Mouse (Mus musculus) spleen, embryonic (tissue): ENCODE results near the gene Fos.

Source experiments
- CTCF ChIA-PET: fragments of 350-600 bp; sonication (Branson Sonifier 250); formaldehyde crosslinking; loops from one replicate; lab custom pipeline; 2022; lab: Charles Lee

Fos gene

GRCm38 (mm10) chr12:85461913-85462663, 11.6 kb upstream of the Fos start:
- CTCF ChIA-PET: interaction anchor here (0.6 kb wide), 1 partner anchor 53 kb away, joined by 4 read pairs; no protein-coding TSS in a partner anchor

- CTCF ChIA-PET: interaction anchor here (0.6 kb wide), 1 partner anchor 84 kb away, joined by 3 read pairs; no protein-coding TSS in a partner anchor
Measured at GRCm38 (mm10) chr12:85462802-85463201, 10.9 kb upstream of the Fos start.

GRCm38 (mm10) chr12:85464431-85464830, 9.3 kb upstream of the Fos start:
- CTCF ChIA-PET: no interaction called here

GRCm38 (mm10) chr12:85464902-85465301, 8.8 kb upstream of the Fos start:
- CTCF ChIA-PET: no interaction called here

- CTCF ChIA-PET: no interaction called here
Measured at GRCm38 (mm10) chr12:85467854-85468253, 5.8 kb upstream of the Fos start.

GRCm38 (mm10) chr12:85468666-85469065, 5.0 kb upstream of the Fos start:
- CTCF ChIA-PET: no interaction called here

GRCm38 (mm10) chr12:85471920-85472655, 1.6 kb upstream of the Fos start:
- CTCF ChIA-PET: interaction anchor here (0.9 kb wide), 1 partner anchor 133 kb away, joined by 5 read pairs; the partner anchor contains the start of gene Nek9

- CTCF ChIA-PET: interaction anchor here (0.7 to 1.6 kb wide), 4 partner anchors 15 to 134 kb away, joined by 4 to 5 read pairs (median 4); partner anchors contain the start of gene Nek9
Measured at GRCm38 (mm10) chr12:85472656-85473410, 857 bp upstream of the Fos start.

GRCm38 (mm10) chr12:85474298-85475231, 875 bp downstream of the Fos start:
- CTCF ChIA-PET: interaction anchor here (0.5 to 1.6 kb wide), 4 partner anchors 11 to 123 kb away, joined by 3 to 10 read pairs (median 4); no protein-coding TSS in a partner anchor

GRCm38 (mm10) chr12:85475232-85475919, 1.7 kb downstream of the Fos start:
- CTCF ChIA-PET: interaction anchor here (0.5 to 1.0 kb wide), 3 partner anchors 10 to 124 kb away, joined by 3 to 10 read pairs (median 3); no protein-coding TSS in a partner anchor

- CTCF ChIA-PET: interaction anchor here (0.9 kb wide), 1 partner anchor 9 kb away, joined by 3 read pairs; no protein-coding TSS in a partner anchor
Measured at GRCm38 (mm10) chr12:85475920-85476828, 2.5 kb downstream of the Fos start.

GRCm38 (mm10) chr12:85477219-85477618, 3.5 kb downstream of the Fos start:
- CTCF ChIA-PET: interaction anchor here (0.7 kb wide), 2 partner anchors 18 to 318 kb away, joined by 3 to 4 read pairs; no protein-coding TSS in a partner anchor

GRCm38 (mm10) chr12:85477804-85478203, 4.1 kb downstream of the Fos start:
- CTCF ChIA-PET: interaction anchor here (0.7 kb wide), 1 partner anchor 19 kb away, joined by 3 read pairs; no protein-coding TSS in a partner anchor

- CTCF ChIA-PET: no interaction called here
Measured at GRCm38 (mm10) chr12:85478696-85479095, 5.0 kb downstream of the Fos start.

- CTCF ChIA-PET: interaction anchor here (0.5 kb wide), 1 partner anchor 14 kb away, joined by 3 read pairs; no protein-coding TSS in a partner anchor
Measured at GRCm38 (mm10) chr12:85479190-85479589, 5.5 kb downstream of the Fos start.

- CTCF ChIA-PET: interaction anchor here (0.7 kb wide), 1 partner anchor 30 kb away, joined by 3 read pairs; no protein-coding TSS in a partner anchor
Measured at GRCm38 (mm10) chr12:85483155-85483554, 9.5 kb downstream of the Fos start.

GRCm38 (mm10) chr12:85484655-85485054, 11.0 kb downstream of the Fos start:
- CTCF ChIA-PET: interaction anchor here (0.6 to 0.9 kb wide), 3 partner anchors 9 to 150 kb away, joined by 3 to 5 read pairs (median 3); no protein-coding TSS in a partner anchor
